Mouse (Mus musculus) midbrain, embryonic 12.5 days (tissue): ENCODE data around the gene D930020B18Rik. TPM values are rescaled to one million over a fixed set of nuclear protein-coding genes. Genes with fewer than 3 reads are reported as not detected.

Source experiments
- ATAC-seq: fragments of 200-750 bp; cut with Nextera tagmentation; 2 replicates; pipeline ENCODE4 v1.8.0; 2017; ENCODE audit warnings: low read depth, moderate TSS enrichment, moderate library complexity; ENCODE audit not compliant: low FRiP score
- H3K27ac ChIP-seq: fragments of 300-500 bp; sonication (generic); replicated peaks from 2 replicates; pipeline ENCODE4 v1.5.1; 2016; ENCODE audit warnings: mild to moderate bottlenecking
- H3K27me3 ChIP-seq: fragments of 300-500 bp; sonication (generic); 2 replicates; pipeline ENCODE4 v1.6.1; 2016; ENCODE audit warnings: mild to moderate bottlenecking
- H3K36me3 ChIP-seq: fragments of 300-500 bp; sonication (generic); 2 replicates; pipeline ENCODE4 v1.6.1; 2016
- H3K4me1 ChIP-seq: fragments of 300-500 bp; sonication (generic); 2 replicates; pipeline ENCODE4 v1.6.1; 2016
- H3K4me2 ChIP-seq: fragments of 300-500 bp; sonication (generic); replicated peaks from 2 replicates; pipeline ENCODE4 v1.6.1; 2016; ENCODE audit warnings: mild to moderate bottlenecking, moderate library complexity
- H3K4me3 ChIP-seq: fragments of 300-500 bp; sonication (generic); 2 replicates; pipeline ENCODE4 v1.5.1; 2016; ENCODE audit warnings: mild to moderate bottlenecking
- H3K9ac ChIP-seq: fragments of 300-500 bp; sonication (generic); replicated peaks from 2 replicates; pipeline ENCODE4 v1.6.1; 2016; ENCODE audit warnings: mild to moderate bottlenecking, moderate library complexity
- H3K9me3 ChIP-seq: fragments of 300-500 bp; sonication (generic); 2 replicates; pipeline ENCODE4 v1.6.1; 2016; ENCODE audit warnings: mild to moderate bottlenecking
- WGBS: fragments of 180-500 bp; shearing (Covaris S2); methylation state at CpG from one replicate; pipeline ENCODE4 v1.1.7; 2016; 5-methylcytosine and 5-hydroxymethylcytosine counted together
- microRNA-seq: library from miRNA; unstranded; fragments of <30 nt; microRNA quantifications from one replicate; pipeline ENCODE4, GENCODE M21; 2017
- polyA plus RNA-seq: library from polyadenylated mRNA; unstranded; fragments of >200 nt; fragmentation: Nextera tagmentation; extraction: Ambion mirVana; gene quantifications from 2 replicates; pipeline ENCODE4 v1.2.1, GENCODE M21; 2016

Gene D930020B18Rik
- polyA plus RNA-seq, 1 experiment from 2014 or later: not detected

- Histone ChIP-seq H3K36me3 (no peaks in the 10 kb centered on the region), H3K27ac (no peak overlapping the region), H3K9ac (no peak overlapping the region), H3K4me3 (no peak overlapping the region), H3K27me3 (no peaks in the 10 kb centered on the region), H3K9me3 (0 out of 2 replicates have a peak, but pooled peaks cover 3% of the 10 kb centered on the region), H3K4me1 (no peaks in the 10 kb centered on the region), H3K4me2 (no peak overlapping the region)
- ATAC-seq: no peak
- 73% methylated on average over 4 of the region's 4 CpGs for WGBS
Measured at GRCm38 (mm10) chr10:121726505-121726904, 85.1 kb downstream of the D930020B18Rik start.

- no peak for ATAC-seq
- H3K4me3 ChIP-seq: no peak overlapping the region
Measured at GRCm38 (mm10) chr10:121727151-121727550, 85.8 kb downstream of the D930020B18Rik start.

DNA sequence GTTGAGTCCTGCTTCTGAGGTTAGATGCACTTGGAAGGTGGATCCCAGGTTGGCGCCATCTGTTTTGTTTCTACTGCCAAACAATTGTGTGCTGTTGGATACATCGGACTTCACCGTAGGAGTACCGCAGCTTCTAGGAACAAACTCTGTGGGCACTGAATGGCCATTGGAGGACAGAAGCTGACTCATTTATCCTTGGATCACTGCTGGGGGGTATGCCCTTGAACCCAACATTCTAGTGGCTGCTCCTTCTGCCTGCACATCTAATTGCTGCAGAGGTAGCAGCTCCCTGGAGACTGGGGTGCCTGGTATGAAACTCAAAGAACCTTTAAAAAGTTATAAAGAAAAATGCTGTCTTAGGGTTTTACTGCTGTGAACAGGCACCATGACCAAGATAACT lies 86.8 kb downstream of the D930020B18Rik start:
- H3K4me3 ChIP-seq: no peak overlapping the region
- H3K4me1 ChIP-seq: no peaks in the 10 kb centered on the region
- no peaks in the 10 kb centered on the region for H3K27me3 ChIP-seq
- no peak for ATAC-seq
- H3K9me3 ChIP-seq: no peaks in the 10 kb centered on the region
- no peak overlapping the region for H3K27ac ChIP-seq
- no peaks in the 10 kb centered on the region for H3K36me3 ChIP-seq
- no peak overlapping the region for H3K4me2 ChIP-seq
- no peak overlapping the region for H3K9ac ChIP-seq
- 95% methylated on average over 4 of the region's 4 CpGs for WGBS

More at GRCm38 (mm10) chr10:121727151-121727550, 85.8 kb downstream of the D930020B18Rik start:
- Histone ChIP-seq H3K4me1 (no peaks in the 10 kb centered on the region), H3K4me2 (no peak overlapping the region), H3K9ac (no peak overlapping the region), H3K36me3 (no peaks in the 10 kb centered on the region), H3K27me3 (no peaks in the 10 kb centered on the region), H3K27ac (no peak overlapping the region), H3K9me3 (no peaks in the 10 kb centered on the region)
- WGBS: 82% methylated on average over 4 of the region's 4 CpGs

GRCm38 (mm10) chr10:121731048-121731725 lies 89.8 kb downstream of the D930020B18Rik start:
- Histone ChIP-seq H3K9ac (no peak overlapping the region), H3K27me3 (no peaks in the 10 kb centered on the region), H3K4me1 (no peaks in the 10 kb centered on the region), H3K9me3 (no peaks in the 10 kb centered on the region), H3K4me2 (no peak overlapping the region), H3K4me3 (no peak overlapping the region), H3K36me3 (no peaks in the 10 kb centered on the region), H3K27ac (no peak overlapping the region)
- ATAC-seq: no peak
- 93% methylated on average over 8 of the region's 8 CpGs for WGBS

GRCm38 (mm10) chr10:121732542-121732941 lies 91.2 kb downstream of the D930020B18Rik start:
- no peak for ATAC-seq
- Histone ChIP-seq H3K27me3 (no peaks in the 10 kb centered on the region), H3K4me3 (no peak overlapping the region), H3K27ac (no peak overlapping the region), H3K4me2 (no peak overlapping the region), H3K9me3 (no peaks in the 10 kb centered on the region), H3K4me1 (no peaks in the 10 kb centered on the region), H3K36me3 (no peaks in the 10 kb centered on the region), H3K9ac (no peak overlapping the region)
- WGBS: 92% methylated on average over 9 of the region's 9 CpGs

- Histone ChIP-seq H3K9ac (no peak overlapping the region), H3K27me3 (no peaks in the 10 kb centered on the region), H3K36me3 (no peaks in the 10 kb centered on the region), H3K4me1 (peaks cover 9% of the 10 kb centered on the region), H3K4me3 (no peak overlapping the region), H3K9me3 (no peaks in the 10 kb centered on the region), H3K27ac (no peak overlapping the region), H3K4me2 (no peak overlapping the region)
- WGBS: 94% methylated on average over 3 of the region's 3 CpGs
- no peak for ATAC-seq
Measured at GRCm38 (mm10) chr10:121737256-121737655, 95.9 kb downstream of the D930020B18Rik start.

DNA sequence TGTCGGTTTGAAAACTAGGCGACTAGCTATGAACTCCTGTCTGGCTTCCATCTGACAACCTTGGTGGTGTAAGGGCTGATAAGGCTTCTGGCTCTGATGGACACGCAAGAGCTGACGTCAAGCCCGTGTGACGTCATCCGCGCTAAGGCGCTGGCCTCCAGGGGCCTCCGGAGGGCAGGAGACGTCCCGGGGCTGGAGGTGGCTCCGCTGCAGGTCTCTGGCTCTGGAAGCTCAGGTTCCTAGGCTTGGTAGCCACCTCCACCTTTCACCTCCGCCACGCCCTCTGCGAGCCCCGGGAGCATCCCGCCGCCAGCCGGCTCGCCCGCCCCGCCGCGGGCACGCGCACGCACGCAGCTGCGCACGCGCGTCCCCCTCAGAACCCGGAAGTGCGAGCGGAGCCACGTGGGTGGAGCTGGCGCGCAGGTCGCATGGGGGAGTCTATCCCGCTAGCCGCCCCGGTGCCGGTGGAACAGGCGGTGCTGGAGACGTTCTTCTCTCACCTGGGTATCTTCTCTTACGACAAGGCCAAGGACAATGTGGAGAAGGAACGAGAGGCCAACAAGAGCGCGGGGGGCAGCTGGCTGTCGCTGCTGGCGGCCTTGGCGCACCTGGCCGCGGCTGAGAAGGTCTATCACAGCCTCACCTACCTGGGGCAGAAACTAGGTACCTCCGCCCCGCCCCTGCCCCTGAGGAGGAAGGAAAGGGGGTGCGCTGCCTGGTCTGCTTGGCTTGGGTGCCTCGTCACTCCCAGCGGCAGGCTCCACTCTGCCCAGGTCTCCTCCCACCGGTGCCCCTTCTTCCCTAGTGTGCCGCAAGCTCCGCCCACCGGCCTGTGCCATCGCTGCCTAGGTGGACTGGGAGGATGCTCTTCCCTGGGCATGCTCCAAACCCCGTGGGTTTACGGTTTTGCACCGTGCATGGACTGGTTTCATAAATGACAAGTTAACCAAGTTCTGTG lies 98.4 kb downstream of the D930020B18Rik start, which contains the start of gene BC048403:
Gene BC048403 (plus strand): TSS at position 390 of the 958 bp plus-strand sequence.
- Histone ChIP-seq H3K9me3 (no peaks in the 10 kb centered on the region), H3K36me3 (no peaks in the 10 kb centered on the region), H3K4me3 (peak within 1 kb of the TSS; percentile 64), H3K4me2 (peak within 1 kb of the TSS; percentile 94), H3K27me3 (no peaks in the 10 kb centered on the region), H3K27ac (no peak within 1 kb of the TSS), H3K4me1 (peaks cover 9% of the 10 kb centered on the region), H3K9ac (peak within 1 kb of the TSS; percentile 55)
- under 1% methylated on average over 64 of the region's 68 CpGs for WGBS
- ATAC-seq: peak; percentile 93

DNA sequence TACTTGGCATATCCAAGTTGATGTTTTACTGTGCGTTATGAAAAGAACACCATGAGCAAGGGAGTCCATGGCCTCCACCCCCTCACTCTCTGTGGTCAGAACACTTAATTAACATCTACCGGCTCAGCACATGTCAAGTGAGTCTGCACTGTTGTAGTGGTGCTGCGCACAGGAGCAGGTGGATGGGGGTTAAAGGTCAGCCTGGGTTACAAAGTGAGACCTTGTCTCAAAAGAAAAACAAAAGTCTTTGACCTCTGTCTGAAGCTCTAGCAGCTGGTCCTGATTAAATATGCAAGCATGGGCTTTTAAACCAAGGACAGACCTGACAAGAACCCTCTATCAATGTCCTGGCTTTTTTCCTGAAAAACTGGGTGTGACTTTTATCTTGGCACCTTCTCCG lies 100.9 kb downstream of the D930020B18Rik start:
- Histone ChIP-seq H3K4me1 (peaks cover 9% of the 10 kb centered on the region), H3K9me3 (no peaks in the 10 kb centered on the region), H3K4me3 (no peak overlapping the region), H3K9ac (no peak overlapping the region), H3K27ac (no peak overlapping the region), H3K4me2 (no peak overlapping the region), H3K36me3 (peaks cover 21% of the 10 kb centered on the region), H3K27me3 (no peaks in the 10 kb centered on the region)
- 45% methylated on average over 4 of the region's 4 CpGs for WGBS
- ATAC-seq: no peak

Small RNAs within 50 kb of the gene (microRNA-seq; reads per million reads assigned to microRNA genes)
- not detected for gene Gm24330

Other genes starting within 250 kb of the D930020B18Rik start
- gene Rassf3, start 165.2 kb upstream of the D930020B18Rik start, polyA plus RNA-seq: 6.7 and 7.8 TPM in 2 replicates
- 37.4 and 38.6 TPM in 2 replicates for gene Tbk1, start 54.8 kb upstream of the D930020B18Rik start, polyA plus RNA-seq
- 48.6 and 52.3 TPM in 2 replicates for gene Xpot, start 15.3 kb upstream of the D930020B18Rik start, polyA plus RNA-seq
- gene BC048403, start 98.3 kb downstream of the D930020B18Rik start, polyA plus RNA-seq: 2.1 and 2.2 TPM in 2 replicates